18 mouse cellular contexts compared by ENCODE assay signal in the genomic region with DNA sequence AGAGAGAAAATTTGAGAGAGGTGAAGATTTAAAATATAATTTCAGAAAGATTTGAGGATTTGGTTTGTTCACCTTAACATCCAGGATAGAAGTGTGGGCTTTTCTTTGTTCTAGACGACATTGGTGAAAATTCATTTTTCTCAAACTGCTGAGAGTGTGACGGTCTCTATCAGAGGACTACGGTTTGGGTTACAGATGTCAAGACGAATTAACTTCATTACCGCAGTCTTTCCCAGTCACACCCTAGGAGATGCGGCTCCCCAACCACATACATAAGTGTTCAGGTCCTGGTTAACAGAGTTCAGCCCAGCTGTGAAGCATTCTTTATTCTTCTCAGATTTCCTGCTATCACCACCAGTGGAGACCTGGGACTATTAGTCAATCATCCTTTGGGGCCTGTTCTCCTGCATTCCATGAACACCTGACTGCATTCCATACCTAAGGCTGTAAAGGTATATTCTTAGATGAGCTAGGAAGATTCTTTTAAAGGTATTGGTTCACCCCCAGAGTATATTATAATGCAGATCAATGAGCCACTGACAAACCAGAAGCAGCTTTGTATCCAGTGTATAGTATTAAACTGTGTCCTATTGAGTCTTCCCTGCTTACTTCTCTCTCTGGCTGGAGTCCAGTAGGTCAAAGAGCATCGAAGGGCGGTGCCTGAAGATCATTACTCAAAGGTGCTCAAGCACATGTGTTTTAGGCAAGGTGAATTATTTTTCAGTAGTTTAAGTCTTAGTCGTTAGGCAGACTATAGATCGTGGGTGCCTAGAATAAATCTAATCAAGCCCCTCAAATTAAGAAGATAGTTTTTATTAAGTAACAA.
DNase-seq lines count a peak whose midpoint lies in the region; ATAC-seq lines count a peak whose summit lies in the region.
"Had no signal": no experiment of that assay in that cellular context is flagged by ENCODE, and none has a peak within 500 bp of the region (broad histone marks: within the 10 kb centered on the region; RNA-seq: fewer than 3 reads in every experiment).

No protein-coding gene starts in this region.

- peaks cover 5% of the 10 kb centered on the region; the same call in 1 of the 2 replicates for H3K9me3 ChIP-seq in kidney, embryonic 14.5 days (ENCODE audit: control insufficient read depth, low read length)
- H3K9me3 ChIP-seq: embryonic facial prominence, embryonic 13.5 days; forebrain, embryonic 15.5 days; heart, embryonic 10.5 days; limb, embryonic 15.5 days; neural tube, embryonic 15.5 days had no signal

- no peaks in the 10 kb centered on the region for H3K36me3 ChIP-seq in kidney, embryonic 14.5 days (ENCODE audit: control insufficient read depth, insufficient read depth, low read length)
- H3K36me3 ChIP-seq: embryonic facial prominence, embryonic 13.5 days; forebrain, embryonic 15.5 days; heart, embryonic 10.5 days; limb, embryonic 15.5 days; neural tube, embryonic 15.5 days had no signal

- H3K9ac ChIP-seq in kidney, embryonic 14.5 days (ENCODE audit: low read depth, low read length) = no peak overlapping the region
- H3K9ac ChIP-seq: embryonic facial prominence, embryonic 13.5 days; forebrain, embryonic 15.5 days; limb, embryonic 15.5 days; liver, postnatal 0 days; neural tube, embryonic 15.5 days had no signal

- no peak overlapping the region for H3K4me3 ChIP-seq in kidney, embryonic 14.5 days (ENCODE audit: low read length)
- H3K4me3 ChIP-seq: embryonic facial prominence, embryonic 13.5 days; forebrain, embryonic 15.5 days; heart, embryonic 10.5 days; hindbrain, embryonic 10.5 days; limb, embryonic 15.5 days; neural tube, embryonic 15.5 days had no signal

- DNase-seq in kidney, adult 8-10 months = peak; percentile 57 to 64
- DNase-seq in retina, embryonic 14.5 days (ENCODE audit: low spot score) = peak; percentile 48
- DNase-seq in retina, postnatal 1 day = no peak
- DNase-seq in kidney, postnatal 10 days = peak; percentile 40
- DNase-seq in spleen, postnatal 36 days (ENCODE audit: low spot score in 2 of 2) = no peak
- no peak for DNase-seq in gastrocnemius, postnatal 36 days
- DNase-seq: B cell, adult 2 months; cerebellum, adult 8-10 months; liver, postnatal 0 days; midbrain, embryonic 14.5 days had no signal

- no peak overlapping the region for H3K4me2 ChIP-seq in kidney, embryonic 14.5 days (replicated peaks; ENCODE audit: low read depth, low read length)
- H3K4me2 ChIP-seq: embryonic facial prominence, embryonic 13.5 days; forebrain, embryonic 15.5 days; limb, embryonic 15.5 days; neural tube, embryonic 15.5 days had no signal

- WGBS in kidney, embryonic 14.5 days = 79% methylated on average over 10 of the region's 10 CpGs

- intact Hi-C loops in gastrocnemius, postnatal 36 days (cut with DNase I) = no loop called here

- H3K27me3 ChIP-seq in kidney, embryonic 14.5 days (ENCODE audit: control insufficient read depth, insufficient read depth, low read length) = no peaks in the 10 kb centered on the region
- H3K27me3 ChIP-seq: embryonic facial prominence, embryonic 13.5 days; forebrain, embryonic 15.5 days; limb, embryonic 15.5 days; neural tube, embryonic 15.5 days had no signal

- no peaks in the 10 kb centered on the region for H3K4me1 ChIP-seq in kidney, embryonic 14.5 days (ENCODE audit: control insufficient read depth, insufficient read depth, low read length)

- no peak overlapping the region for H3K27ac ChIP-seq in kidney, embryonic 14.5 days (ENCODE audit: low read depth, low read length)
- H3K27ac ChIP-seq: embryonic facial prominence, embryonic 13.5 days; forebrain, embryonic 15.5 days; heart, embryonic 10.5 days; hindbrain, embryonic 10.5 days; limb, embryonic 15.5 days; neural tube, embryonic 15.5 days; stomach, postnatal 0 days had no signal

- no peak for ATAC-seq in kidney, embryonic 14.5 days (ENCODE audit: low FRiP score, low TSS enrichment)
- ATAC-seq: forebrain, embryonic 15.5 days; liver, postnatal 0 days had no signal

Comparison
In these comparisons a context has a peak if more than half of its experiments do, and no peak if none do; other contexts are left out.
1. DNase-seq: peak in kidney, adult 8-10 months (2 of 2), retina, embryonic 14.5 days (single experiment) and kidney, postnatal 10 days (single experiment); none in retina, postnatal 1 day (single experiment), spleen, postnatal 36 days (0 of 2) and gastrocnemius, postnatal 36 days (0 of 2).